Mouse (Mus musculus) ovary, postnatal 10 days (tissue): ENCODE measurements around the gene Cnot2.

Experiments
- DNase-seq: peaks from one replicate; pipeline ENCODE4 v3.0.0; 2022; ENCODE audit warnings: low spot score

Gene Cnot2

GRCm38 (mm10) chr10:116562210-116562609, 19.1 kb downstream of the Cnot2 start:
- no peak for DNase-seq

DNA sequence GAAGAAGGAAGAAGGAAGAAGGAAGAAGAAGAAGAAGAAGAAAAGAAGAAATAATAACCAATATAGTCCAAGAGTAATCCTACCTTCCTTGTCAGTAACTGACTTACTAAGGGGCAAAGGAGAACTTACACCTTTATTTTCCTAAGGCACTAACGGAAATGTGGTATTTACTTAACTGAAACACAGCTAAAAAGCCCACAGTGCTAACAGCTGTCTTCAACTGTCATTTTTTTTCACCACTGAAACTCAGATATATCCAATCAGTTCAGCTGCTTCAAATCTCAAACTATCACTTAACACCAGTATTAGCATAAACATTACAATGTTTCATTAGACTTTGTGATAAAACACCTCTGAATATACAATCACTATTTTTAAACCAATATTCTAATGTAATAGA, 22.1 kb downstream of the Cnot2 start:
- DNase-seq = no peak

DNA sequence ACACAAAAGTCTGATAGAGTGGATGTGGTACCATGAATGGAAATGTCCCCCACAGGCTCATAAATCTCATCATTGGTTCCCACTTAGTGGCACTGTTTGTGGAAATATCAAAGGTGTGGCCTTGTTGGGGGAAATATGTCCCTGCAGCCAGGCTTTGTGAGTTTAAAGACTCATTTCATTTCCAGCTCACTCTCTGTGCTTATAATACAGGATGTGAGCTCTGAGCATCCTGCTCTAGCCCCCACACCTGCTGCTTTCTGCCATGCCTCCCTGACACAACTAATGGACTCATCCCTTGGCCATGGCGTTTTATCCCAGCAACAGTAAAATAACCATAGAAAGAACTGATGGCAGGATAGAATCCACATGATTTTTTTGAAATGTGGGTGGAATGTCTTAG, 24.1 kb downstream of the Cnot2 start:
- no peak for DNase-seq

GRCm38 (mm10) chr10:116554434-116554833, 26.9 kb downstream of the Cnot2 start:
- no peak for DNase-seq

DNA sequence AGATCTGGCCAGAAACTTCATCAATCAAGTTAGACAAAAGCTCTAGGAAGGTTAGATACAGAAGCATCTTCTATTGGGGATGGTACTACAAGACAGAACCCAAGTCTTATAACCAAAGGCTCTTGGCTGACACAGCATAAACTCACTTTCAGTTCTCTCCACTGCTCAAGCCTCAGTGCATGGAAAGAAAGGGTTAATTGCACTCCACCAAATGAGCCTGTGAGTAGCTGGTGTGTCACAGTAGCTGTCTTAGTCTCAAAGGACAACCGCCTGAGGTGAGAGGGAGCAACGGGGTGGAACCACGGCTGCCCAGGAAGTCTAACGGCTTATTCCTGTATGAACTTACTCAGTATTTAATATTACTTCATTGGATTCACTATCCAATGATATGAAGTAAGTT, 33.4 kb downstream of the Cnot2 start:
- DNase-seq = no peak

DNA sequence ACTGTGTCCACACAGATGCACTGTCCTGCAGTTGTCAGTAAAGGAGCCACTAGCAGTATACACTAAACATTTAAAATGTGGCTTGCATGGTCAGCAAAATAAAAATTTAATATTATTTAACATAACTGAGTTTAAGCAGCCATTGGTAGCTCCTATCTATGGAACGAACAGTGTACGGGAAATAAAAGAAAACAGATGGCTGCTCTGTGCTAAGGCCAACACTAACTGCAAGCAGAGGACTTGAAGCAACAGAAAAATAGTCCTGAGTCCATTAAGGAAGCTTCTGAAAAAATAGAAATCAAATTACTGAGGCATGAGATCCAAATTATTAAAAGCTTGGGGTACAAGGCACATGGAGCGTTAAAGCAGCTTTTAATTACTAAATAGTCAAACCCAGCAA, 35.1 kb downstream of the Cnot2 start:
- DNase-seq = no peak

DNA sequence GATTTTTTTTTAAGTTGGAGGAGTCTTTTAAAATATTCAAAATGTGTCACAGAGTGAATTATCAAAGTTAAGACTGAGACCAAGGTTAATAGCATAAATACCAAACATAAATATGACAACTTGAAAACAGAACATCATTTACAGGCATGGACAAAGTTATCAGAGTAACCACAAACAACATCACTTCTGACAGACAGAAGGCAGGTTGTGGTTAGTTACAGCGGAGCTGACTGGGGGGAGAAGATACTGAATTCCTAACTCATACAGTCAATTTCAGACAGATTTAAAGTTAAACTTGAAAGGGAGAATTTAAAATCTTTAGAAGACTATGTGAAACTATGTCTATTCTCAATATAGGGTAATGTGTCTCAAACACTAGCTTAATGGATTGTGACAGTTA, 38.2 kb downstream of the Cnot2 start:
- no peak for DNase-seq

DNA sequence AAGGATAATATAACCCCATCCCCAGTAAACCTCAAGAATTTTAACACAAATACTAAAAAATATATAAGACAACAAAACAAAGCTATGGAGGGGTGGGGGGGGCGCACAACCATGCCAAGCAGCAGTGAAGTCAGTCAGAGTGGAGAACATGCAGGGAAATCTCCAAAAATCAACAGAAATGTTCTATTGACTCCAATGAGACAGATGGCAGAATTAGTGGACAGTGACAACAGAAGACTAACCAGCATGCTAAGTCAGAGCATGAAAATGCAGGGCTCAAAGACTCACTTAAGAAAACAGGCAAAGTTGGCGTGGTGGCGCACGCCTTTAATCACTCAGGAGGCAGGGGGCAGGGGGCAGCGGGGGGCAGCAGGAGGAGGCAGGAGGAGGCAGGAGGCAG, 40.6 kb downstream of the Cnot2 start:
- no peak for DNase-seq

DNA sequence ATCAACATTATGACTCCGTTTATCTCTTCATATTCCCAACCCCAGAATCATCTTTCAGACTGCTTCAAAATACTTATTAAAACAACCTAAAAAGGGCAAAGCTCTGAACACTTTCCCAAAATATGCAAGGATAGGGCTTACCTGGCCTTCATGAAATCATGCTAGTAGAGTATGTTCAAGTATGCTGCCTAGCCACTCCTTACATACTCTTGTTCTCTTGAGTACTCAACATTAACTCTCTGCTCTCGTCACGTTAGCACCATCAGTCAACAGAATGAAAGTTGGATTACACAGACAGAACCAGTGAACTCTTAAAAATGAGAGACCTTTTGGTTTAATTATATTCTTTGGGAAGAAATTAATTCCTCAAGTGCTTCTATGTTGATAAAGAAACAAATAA, 43.8 kb downstream of the Cnot2 start:
- DNase-seq = no peak

GRCm38 (mm10) chr10:116534278-116534677, 47.0 kb downstream of the Cnot2 start:
- DNase-seq = no peak

GRCm38 (mm10) chr10:116532561-116532960, 48.8 kb downstream of the Cnot2 start:
- no peak for DNase-seq

DNA sequence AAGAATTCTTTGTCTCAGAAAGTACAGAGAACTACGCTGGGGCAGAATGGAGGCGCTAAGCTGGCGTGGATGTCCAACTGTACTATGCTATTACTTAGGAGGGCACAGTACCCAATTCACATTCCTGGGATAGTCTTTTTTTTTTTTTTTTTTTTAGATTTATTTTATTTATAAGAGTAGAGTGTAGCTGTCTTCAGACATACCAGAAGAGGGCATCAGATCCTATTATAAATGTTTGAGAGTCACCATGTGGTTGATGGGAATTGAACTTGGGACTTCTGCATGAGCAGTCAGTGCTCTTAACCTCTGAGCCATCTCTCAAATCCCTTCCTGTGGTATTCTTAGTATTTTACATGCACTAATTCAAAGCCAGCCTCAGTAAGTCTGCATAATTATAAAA, 50.2 kb downstream of the Cnot2 start:
- no peak for DNase-seq

- no peak for DNase-seq
These were observed 61.7 kb downstream of the Cnot2 start for GRCm38 (mm10) chr10:116519588-116519987.

DNA sequence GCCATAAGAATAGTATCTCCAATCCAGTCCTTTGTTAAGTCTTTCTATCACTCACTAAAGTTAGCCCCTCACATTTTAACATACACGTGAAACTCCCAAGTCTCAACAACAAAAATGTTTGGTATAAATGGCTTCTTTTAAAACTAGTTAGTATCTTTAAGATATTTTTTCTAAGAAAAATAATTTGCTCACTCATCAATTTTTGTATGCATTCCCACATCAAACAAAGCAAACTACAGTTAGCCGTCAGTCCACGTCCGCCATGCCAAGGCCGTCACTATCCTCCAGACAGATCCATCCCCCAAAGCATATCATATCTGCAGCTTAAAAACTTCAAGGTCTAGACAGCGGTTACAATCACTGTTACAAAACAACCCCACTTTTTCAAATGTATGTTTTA, 65.7 kb downstream of the Cnot2 start:
- no peak for DNase-seq

GRCm38 (mm10) chr10:116515158-116515557, 66.2 kb downstream of the Cnot2 start:
- DNase-seq = no peak

GRCm38 (mm10) chr10:116513254-116513635, 68.1 kb downstream of the Cnot2 start:
- DNase-seq = no peak

- DNase-seq = no peak
These were observed 68.6 kb downstream of the Cnot2 start for GRCm38 (mm10) chr10:116512521-116513253.

DNA sequence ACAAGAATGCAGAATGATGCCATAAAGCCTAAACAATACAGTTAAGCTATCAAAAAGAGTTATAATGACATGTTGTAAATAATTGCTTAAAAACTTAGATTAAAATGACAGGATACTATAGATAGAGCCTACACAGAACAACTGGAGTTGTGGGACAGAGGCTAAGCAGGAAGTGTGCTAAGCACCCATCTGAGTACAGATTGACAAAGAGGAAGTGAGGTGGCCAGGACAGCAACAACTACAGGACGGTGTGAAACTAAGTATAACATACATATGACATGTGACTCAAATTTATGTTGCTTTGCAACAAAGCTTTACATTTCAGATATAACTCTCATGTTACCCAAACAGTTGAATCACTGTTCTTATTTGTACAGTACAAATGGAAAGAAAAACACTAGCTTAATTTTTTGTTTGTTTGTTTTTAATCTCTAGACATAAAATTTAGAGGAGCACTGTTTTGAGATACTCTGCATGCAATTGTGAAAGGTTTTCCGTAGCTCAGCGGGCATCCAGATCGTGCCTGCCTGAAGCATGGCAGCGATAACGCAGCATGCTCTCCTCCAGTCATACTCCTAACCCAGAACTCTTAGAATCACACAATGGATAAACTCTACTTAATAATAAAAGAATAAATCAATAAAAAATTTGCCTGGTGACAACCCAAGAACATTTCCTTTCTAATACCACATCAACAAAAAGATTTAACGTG, 75.9 kb downstream of the Cnot2 start:
- DNase-seq = no peak

DNA sequence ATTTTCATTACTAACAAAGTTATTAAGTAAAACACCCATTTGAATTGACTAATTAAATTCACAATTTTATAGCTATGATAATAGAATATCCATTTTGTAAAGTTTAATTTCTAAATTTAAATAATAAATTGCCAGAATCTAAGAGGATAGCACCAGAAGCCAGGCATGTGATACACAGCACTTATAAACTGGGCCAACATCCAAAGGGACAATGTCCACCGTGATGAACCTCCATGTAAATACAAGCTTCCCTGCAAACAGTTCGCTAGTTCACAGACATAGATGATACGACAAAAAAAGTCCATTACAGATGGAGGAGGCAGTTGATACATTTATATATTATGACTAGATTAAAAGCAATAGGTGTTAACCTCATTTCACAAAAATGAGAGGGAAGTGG, 88.5 kb downstream of the Cnot2 start:
- no peak for DNase-seq

GRCm38 (mm10) chr10:116486895-116487747, 94.2 kb downstream of the Cnot2 start:
- DNase-seq = no peak

- DNase-seq = no peak
These were observed 99.4 kb downstream of the Cnot2 start for GRCm38 (mm10) chr10:116481917-116482316.

DNA sequence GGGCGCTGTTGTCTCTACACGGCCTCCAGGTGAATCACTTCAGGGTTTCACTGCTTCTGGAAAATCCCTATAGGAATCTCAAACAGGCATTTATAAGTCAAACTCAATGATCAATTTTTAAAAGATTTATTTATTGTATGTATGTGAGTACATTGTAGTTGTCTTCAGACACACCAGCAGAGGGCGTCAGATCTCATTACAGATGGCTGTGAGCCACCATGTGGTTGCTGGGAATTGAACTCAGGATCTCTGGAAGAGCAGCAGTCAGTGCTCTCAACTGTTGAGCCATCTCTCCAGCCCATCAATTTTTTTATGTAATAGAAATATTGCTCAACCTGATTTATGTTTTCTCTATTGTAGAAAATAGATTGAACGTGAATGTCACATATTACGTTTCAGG, 100.3 kb downstream of the Cnot2 start:
- no peak for DNase-seq

GRCm38 (mm10) chr10:116476559-116476958, 104.8 kb downstream of the Cnot2 start:
- no peak for DNase-seq
